Mouse (Mus musculus) heart, embryonic 14.5 days (tissue): ENCODE results near the gene Xlr3a. TPM values are rescaled to one million over a fixed set of nuclear protein-coding genes. Genes with fewer than 3 reads are reported as not detected.
A peak's percentile ranks its signal among the peaks of the same experiment; 100 is the strongest.

Experiments
- ATAC-seq: fragments of 200-750 bp; cut with Nextera tagmentation; 2 replicates; pipeline ENCODE4 v1.8.0; 2017; ENCODE audit warnings: low read depth, moderate TSS enrichment; ENCODE audit not compliant: insufficient number of reproducible peaks, insufficient read depth, low FRiP score
- H3K27ac ChIP-seq, 2 experiments: fragments of 200-500 bp in 1 of 2; fragments of 300-500 bp in 1 of 2; sonication (generic) in 1 of 2; replicated peaks in 1 of 2; 2 replicates each; pipeline ENCODE4 v1.5.1; 2012 to 2014; ENCODE audit warnings: low read depth in 2 of 2, low read length in 2 of 2, control low read depth in 1 of 2, mild to moderate bottlenecking in 1 of 2, mixed read lengths in 1 of 2; ENCODE audit not compliant: control insufficient read depth in 1 of 2, insufficient read depth in 1 of 2
- H3K27me3 ChIP-seq: fragments of 300-500 bp; sonication (generic); 2 replicates; pipeline ENCODE4 v1.6.1; 2014; ENCODE audit warnings: mild to moderate bottlenecking, low read length, control low read depth; ENCODE audit not compliant: control insufficient read depth, insufficient read depth
- H3K36me3 ChIP-seq: fragments of 300-500 bp; sonication (generic); 2 replicates; pipeline ENCODE4 v1.6.1; 2014; ENCODE audit warnings: mild to moderate bottlenecking, control low read depth, low read length, mixed read lengths; ENCODE audit not compliant: control insufficient read depth, insufficient read depth
- H3K4me1 ChIP-seq, 2 experiments: fragments of 200-500 bp in 1 of 2; fragments of 300-500 bp in 1 of 2; sonication (generic) in 1 of 2; 2 replicates each; pipeline ENCODE4 v1.6.1; 2012 to 2014; ENCODE audit warnings: low read length in 2 of 2, control low read depth in 1 of 2, mixed read lengths in 1 of 2; ENCODE audit not compliant: control insufficient read depth in 2 of 2, insufficient read depth in 2 of 2
- H3K4me2 ChIP-seq: fragments of 300-500 bp; sonication (generic); 2 replicates; pipeline ENCODE4 v1.6.1; 2014; ENCODE audit warnings: mild to moderate bottlenecking, low read length
- H3K4me3 ChIP-seq, 2 experiments: fragments of 200-500 bp in 1 of 2; fragments of 300-500 bp in 1 of 2; sonication (generic) in 1 of 2; 2 replicates each; pipeline ENCODE4 v1.5.1; 2012 to 2014; ENCODE audit warnings: low read length in 2 of 2, mild to moderate bottlenecking in 2 of 2, control low read depth in 1 of 2, low read depth in 1 of 2, moderate library complexity in 1 of 2; ENCODE audit not compliant: control insufficient read depth in 1 of 2, insufficient read depth in 1 of 2
- H3K9ac ChIP-seq: fragments of 300-500 bp; sonication (generic); 2 replicates; pipeline ENCODE4 v1.6.1; 2014; ENCODE audit warnings: mild to moderate bottlenecking, low read length
- H3K9me3 ChIP-seq: fragments of 300-500 bp; sonication (generic); 2 replicates; pipeline ENCODE4 v1.6.1; 2016; ENCODE audit warnings: low read length, control low read depth; ENCODE audit not compliant: control insufficient read depth
- WGBS: fragments of 180-500 bp; shearing (Covaris S2); extraction: QIAGEN DNeasy Blood & Tissue Kit; methylation state at CpG from one replicate; pipeline ENCODE4 v1.1.7; 2014; 5-methylcytosine and 5-hydroxymethylcytosine counted together
- polyA plus RNA-seq: library from polyadenylated mRNA; unstranded; fragments of >200 nt; fragmentation: Nextera tagmentation; extraction: Ambion mirVana; gene quantifications from 2 replicates; pipeline ENCODE4 v1.2.1, GENCODE M21; 2014

Gene Xlr3a
- polyA plus RNA-seq, 1 experiment from 2014 or later, result 1.4 TPM

GRCm38 (mm10) chrX:73063512-73064414 lies 33.1 kb downstream of the Xlr3a start:
- no peak for ATAC-seq
- Histone ChIP-seq H3K27me3 (no peaks in the 10 kb centered on the region), H3K4me2 (peak overlapping the region; percentile 46), H3K4me3 (no peak overlapping the region; a peak in 1 of 4 replicates), H3K9me3 (no peaks in the 10 kb centered on the region), H3K4me1 (no peaks in the 10 kb centered on the region), H3K36me3 (no peaks in the 10 kb centered on the region), H3K9ac (no peak overlapping the region), H3K27ac (no peak overlapping the region)
- 30% methylated on average over 24 of the region's 24 CpGs for WGBS

GRCm38 (mm10) chrX:73062323-73062722 lies 34.6 kb downstream of the Xlr3a start:
- Histone ChIP-seq H3K9ac (no peak overlapping the region), H3K9me3 (no peaks in the 10 kb centered on the region), H3K4me1 (no peaks in the 10 kb centered on the region), H3K27me3 (no peaks in the 10 kb centered on the region), H3K4me2 (no peak overlapping the region), H3K36me3 (no peaks in the 10 kb centered on the region), H3K27ac (no peak overlapping the region), H3K4me3 (no peak overlapping the region)
- ATAC-seq, result no peak
- 39% methylated on average over 5 of the region's 5 CpGs for WGBS

GRCm38 (mm10) chrX:73061528-73061927 lies 35.4 kb downstream of the Xlr3a start:
- H3K27me3 ChIP-seq, result no peaks in the 10 kb centered on the region
- H3K36me3 ChIP-seq, result no peaks in the 10 kb centered on the region
- no peak overlapping the region for H3K9ac ChIP-seq
- H3K4me3 ChIP-seq, result no peak overlapping the region
- H3K27ac ChIP-seq, result no peak overlapping the region
- no peaks in the 10 kb centered on the region for H3K4me1 ChIP-seq
- 69% methylated on average over 1 of the region's 1 CpGs for WGBS
- H3K9me3 ChIP-seq, result no peaks in the 10 kb centered on the region
- no peak for ATAC-seq
- H3K4me2 ChIP-seq, result no peak overlapping the region

GRCm38 (mm10) chrX:73053860-73054563 lies 42.9 kb downstream of the Xlr3a start:
- H3K36me3 ChIP-seq, result no peaks in the 10 kb centered on the region
- ATAC-seq, result peak; percentile 77; the same call in 1 of the 2 replicates
- H3K9me3 ChIP-seq, result no peaks in the 10 kb centered on the region
- peak overlapping the region; percentile 37 for H3K4me2 ChIP-seq
- no peak overlapping the region for H3K4me3 ChIP-seq
- no peaks in the 10 kb centered on the region for H3K27me3 ChIP-seq
- peaks cover 0 to 2% of the 10 kb centered on the region in 2 experiments; a peak in 1 of 4 replicates for H3K4me1 ChIP-seq
- 20% methylated on average over 14 of the region's 14 CpGs for WGBS
- no peak overlapping the region for H3K9ac ChIP-seq
- H3K27ac ChIP-seq, result no peak overlapping the region

- no peak overlapping the region for H3K9ac ChIP-seq
Measured at GRCm38 (mm10) chrX:73039666-73040065, 57.2 kb downstream of the Xlr3a start.

GRCm38 (mm10) chrX:73038831-73039230 lies 58.1 kb downstream of the Xlr3a start:
- Histone ChIP-seq H3K9me3 (no peaks in the 10 kb centered on the region), H3K9ac (no peak overlapping the region), H3K4me2 (no peak overlapping the region), H3K27me3 (no peaks in the 10 kb centered on the region; the same call in 1 of the 2 replicates), H3K27ac (no peak overlapping the region), H3K4me3 (no peak overlapping the region), H3K36me3 (no peaks in the 10 kb centered on the region), H3K4me1 (no peaks in the 10 kb centered on the region)
- ATAC-seq, result no peak
- WGBS, result 79% methylated on average over 8 of the region's 8 CpGs

More at GRCm38 (mm10) chrX:73039666-73040065, 57.2 kb downstream of the Xlr3a start:
- no peak overlapping the region for H3K27ac ChIP-seq
- 70% methylated on average over 12 of the region's 12 CpGs for whole genome bisulfite sequencing
- no peak overlapping the region for H3K4me2 ChIP-seq
- no peaks in the 10 kb centered on the region for H3K4me1 ChIP-seq
- no peak for ATAC-seq
- no peaks in the 10 kb centered on the region for H3K9me3 ChIP-seq
- H3K27me3 ChIP-seq, result no peaks in the 10 kb centered on the region; the same call in 1 of the 2 replicates
- no peak overlapping the region for H3K4me3 ChIP-seq
- H3K36me3 ChIP-seq, result no peaks in the 10 kb centered on the region

- no peak for ATAC-seq
- 76% methylated on average over 1 of the region's 1 CpGs for WGBS
Measured at GRCm38 (mm10) chrX:73037003-73037402, 59.9 kb downstream of the Xlr3a start, which contains the start of gene Pnma5. Pnma5 (minus strand) TSS chrX:73037103.

More at GRCm38 (mm10) chrX:73037003-73037402, 59.9 kb downstream of the Xlr3a start, which contains the start of gene Pnma5:
- no peak within 1 kb of the TSS for H3K9ac ChIP-seq
- H3K27ac ChIP-seq, result no peak within 1 kb of the TSS
- H3K4me3 ChIP-seq, result no peak within 1 kb of the TSS
- H3K36me3 ChIP-seq, result no peaks in the 10 kb centered on the region
- no peak within 1 kb of the TSS for H3K4me2 ChIP-seq
- no peaks in the 10 kb centered on the region; the same call in 1 of the 2 replicates for H3K27me3 ChIP-seq
- H3K9me3 ChIP-seq, result no peaks in the 10 kb centered on the region
- H3K4me1 ChIP-seq, result no peaks in the 10 kb centered on the region
